Mouse (Mus musculus): Measurements from ENCODE around the gene Crat. TPM values are rescaled to one million over a fixed set of nuclear protein-coding genes. Genes with fewer than 3 reads are reported as not detected.

Gene Crat
- polyA plus RNA-seq, 1 experiment: 96.4 TPM

DNA sequence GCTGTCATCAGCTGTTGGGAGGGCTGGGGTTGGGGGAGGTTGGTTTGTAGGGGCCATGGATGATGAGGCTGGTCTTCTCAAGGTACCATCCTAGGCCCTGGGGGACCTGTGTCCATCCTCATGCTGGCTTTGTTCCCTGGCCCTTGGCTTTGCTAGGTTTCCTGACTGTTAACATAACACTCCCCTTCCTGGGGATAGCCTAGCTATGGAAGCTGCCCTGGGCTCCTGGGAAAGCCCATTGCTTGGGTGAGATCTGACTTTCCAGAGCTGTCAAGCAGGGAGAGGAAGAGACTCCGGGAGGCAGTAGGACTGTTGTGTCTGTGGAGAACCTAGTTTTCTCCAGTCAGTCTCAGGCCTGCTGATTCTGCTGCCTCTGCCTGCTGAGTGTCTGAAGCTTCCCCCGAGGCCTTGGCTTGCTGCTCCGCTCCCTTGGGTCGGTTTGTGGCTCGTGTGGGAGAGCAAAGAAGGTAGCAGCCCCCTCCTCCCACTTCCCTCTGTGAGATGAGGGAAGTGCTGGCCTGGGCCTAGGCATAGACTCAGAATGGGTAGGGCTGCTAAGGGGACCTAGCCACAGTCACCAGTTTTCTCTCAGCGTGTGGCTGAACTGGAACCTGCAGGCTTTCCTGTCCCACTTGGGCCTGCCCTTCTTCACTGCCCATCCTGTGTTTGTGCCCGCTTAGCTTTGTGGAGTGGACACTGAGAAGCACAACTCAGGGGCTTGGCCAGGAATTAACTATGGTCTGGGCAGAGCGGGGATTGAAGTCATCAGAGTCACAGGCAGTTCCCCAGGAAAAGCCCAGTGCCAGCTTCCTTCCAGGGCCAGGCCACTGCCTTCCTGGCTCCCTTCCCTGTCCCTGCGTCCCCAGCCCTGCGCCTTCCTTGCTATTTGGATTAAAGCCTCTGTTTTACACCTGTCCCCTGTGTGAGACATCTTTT is 31.5 kb upstream of the Crat start:
- Histone ChIP-seq H3K4me1 (replicated peaks; ENCODE audit: control insufficient read depth, insufficient read depth, low read length) (peaks cover 7% of the 10 kb centered on the region), H3K27ac (ENCODE audit: control insufficient read depth, insufficient read depth, low read length) (no peak overlapping the region), H3K27me3 (ENCODE audit: control insufficient read depth, insufficient read depth, low read length) (no peaks in the 10 kb centered on the region), H3K36me3 (ENCODE audit: control insufficient read depth, insufficient read depth, low read length) (no peaks in the 10 kb centered on the region), H3K4me3 (ENCODE audit: control insufficient read depth, insufficient read depth, low read length) (no peak overlapping the region)
- 52% methylated on average over 10 of the region's 10 CpGs for WGBS
- TF ChIP-seq POLR2A (IDR thresholded peaks at IDR 0.05; ENCODE audit: control insufficient read depth, extremely low read depth, insufficient read depth, low read length, poor library complexity): no peak
- TF ChIP-seq CTCF (IDR thresholded peaks at IDR 0.05; ENCODE audit: borderline replicate concordance, control insufficient read depth, extremely low read depth, insufficient read depth, low read length, poor library complexity): no peak
- no peak for DNase-seq

DNA sequence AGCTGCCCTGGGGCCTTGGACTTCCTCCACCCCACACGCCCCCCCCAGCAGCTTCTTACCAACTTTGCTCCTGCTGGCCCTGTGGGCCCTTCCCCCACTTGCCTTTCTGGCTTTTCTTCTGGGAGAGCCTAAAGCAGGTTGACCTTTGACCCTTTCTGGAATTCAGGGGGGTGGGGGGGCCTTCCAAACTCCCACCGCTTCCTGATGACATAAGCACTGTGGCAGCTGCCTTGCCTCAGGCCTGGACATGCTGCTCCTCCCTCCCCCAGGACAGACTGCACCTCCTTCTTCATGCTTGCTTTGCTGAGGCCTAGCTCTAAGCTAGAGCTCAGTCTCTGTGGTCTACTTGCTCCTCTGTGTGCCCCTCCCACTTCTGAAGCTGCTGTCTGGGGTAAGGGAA is 29.7 kb upstream of the Crat start:
- WGBS: 95% methylated on average over 2 of the region's 2 CpGs
- no peak for DNase-seq
- H3K27ac ChIP-seq (ENCODE audit: control insufficient read depth, insufficient read depth, low read length): no peak overlapping the region
- no peaks in the 10 kb centered on the region for H3K36me3 ChIP-seq (ENCODE audit: control insufficient read depth, insufficient read depth, low read length)
- TF ChIP-seq POLR2A (IDR thresholded peaks at IDR 0.05; ENCODE audit: control insufficient read depth, extremely low read depth, insufficient read depth, low read length, poor library complexity) (no peak), CTCF (IDR thresholded peaks at IDR 0.05; ENCODE audit: borderline replicate concordance, control insufficient read depth, extremely low read depth, insufficient read depth, low read length, poor library complexity) (no peak)
- H3K27me3 ChIP-seq (ENCODE audit: control insufficient read depth, insufficient read depth, low read length): no peaks in the 10 kb centered on the region
- no peak overlapping the region for H3K4me3 ChIP-seq (ENCODE audit: control insufficient read depth, insufficient read depth, low read length)
- peaks cover 18% of the 10 kb centered on the region for H3K4me1 ChIP-seq (replicated peaks; ENCODE audit: control insufficient read depth, insufficient read depth, low read length)

DNA sequence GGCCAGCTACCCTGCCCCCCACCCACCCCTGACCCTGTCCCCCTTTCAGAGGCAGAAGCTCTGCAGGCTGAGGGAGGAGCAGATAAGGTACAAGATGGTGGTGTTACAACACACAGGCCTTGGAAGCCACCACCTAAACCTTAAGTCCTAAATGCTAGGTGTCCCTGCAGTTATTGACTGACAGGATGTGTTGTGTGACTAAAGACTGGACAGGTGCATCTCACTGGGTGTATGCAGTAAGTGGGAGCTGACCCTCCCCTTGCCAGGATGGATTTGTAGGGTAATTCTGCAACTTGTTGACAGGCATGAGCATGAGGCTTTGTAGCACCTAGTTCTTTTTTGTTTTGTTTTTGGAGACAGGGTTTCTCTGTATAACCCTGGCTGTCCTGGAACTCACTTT is 28.8 kb upstream of the Crat start:
- DNase-seq: no peak
- Histone ChIP-seq H3K36me3 (ENCODE audit: control insufficient read depth, insufficient read depth, low read length) (peaks cover 6% of the 10 kb centered on the region), H3K4me1 (replicated peaks; ENCODE audit: control insufficient read depth, insufficient read depth, low read length) (peaks cover 18% of the 10 kb centered on the region), H3K4me3 (ENCODE audit: control insufficient read depth, insufficient read depth, low read length) (no peak overlapping the region), H3K27me3 (ENCODE audit: control insufficient read depth, insufficient read depth, low read length) (no peaks in the 10 kb centered on the region), H3K27ac (ENCODE audit: control insufficient read depth, insufficient read depth, low read length) (no peak overlapping the region)
- no peak for TF ChIP-seq CTCF (IDR thresholded peaks at IDR 0.05; ENCODE audit: borderline replicate concordance, control insufficient read depth, extremely low read depth, insufficient read depth, low read length, poor library complexity)
- TF ChIP-seq POLR2A (IDR thresholded peaks at IDR 0.05; ENCODE audit: control insufficient read depth, extremely low read depth, insufficient read depth, low read length, poor library complexity): no peak

GRCm38 (mm10) chr2:30444006-30444405 is 28.4 kb upstream of the Crat start:
- Histone ChIP-seq H3K27ac (ENCODE audit: control insufficient read depth, insufficient read depth, low read length) (no peak overlapping the region), H3K4me1 (replicated peaks; ENCODE audit: control insufficient read depth, insufficient read depth, low read length) (peaks cover 18% of the 10 kb centered on the region), H3K4me3 (ENCODE audit: control insufficient read depth, insufficient read depth, low read length) (no peak overlapping the region), H3K27me3 (ENCODE audit: control insufficient read depth, insufficient read depth, low read length) (no peaks in the 10 kb centered on the region), H3K36me3 (ENCODE audit: control insufficient read depth, insufficient read depth, low read length) (peaks cover 10% of the 10 kb centered on the region)
- TF ChIP-seq POLR2A (IDR thresholded peaks at IDR 0.05; ENCODE audit: control insufficient read depth, extremely low read depth, insufficient read depth, low read length, poor library complexity): no peak
- no peak for TF ChIP-seq CTCF (IDR thresholded peaks at IDR 0.05; ENCODE audit: borderline replicate concordance, control insufficient read depth, extremely low read depth, insufficient read depth, low read length, poor library complexity)
- no peak for DNase-seq
- 88% methylated on average over 5 of the region's 5 CpGs for WGBS

DNA sequence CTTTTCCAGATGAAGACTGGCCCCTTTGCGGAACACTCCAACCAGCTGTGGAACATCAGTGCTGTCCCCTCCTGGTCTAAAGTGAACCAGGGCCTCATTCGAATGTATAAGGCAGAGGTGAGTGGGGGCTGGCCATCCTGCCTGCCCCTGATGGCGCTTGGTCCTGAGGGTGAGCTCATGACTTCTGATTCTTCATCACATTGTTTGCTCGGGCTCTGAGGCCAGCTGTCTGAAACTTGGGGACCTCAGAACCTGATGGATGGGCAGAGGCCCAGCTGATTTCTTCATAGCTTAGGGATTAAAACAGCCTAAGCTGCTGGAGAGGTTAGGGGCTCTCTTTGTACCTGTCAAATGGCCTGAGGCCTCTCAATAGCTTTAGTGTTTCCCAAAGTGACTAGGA is 27.7 kb upstream of the Crat start:
- DNase-seq: no peak
- 92% methylated on average over 4 of the region's 4 CpGs for WGBS
- Histone ChIP-seq H3K36me3 (ENCODE audit: control insufficient read depth, insufficient read depth, low read length) (peaks cover 18% of the 10 kb centered on the region), H3K4me3 (ENCODE audit: control insufficient read depth, insufficient read depth, low read length) (no peak overlapping the region), H3K27ac (ENCODE audit: control insufficient read depth, insufficient read depth, low read length) (no peak overlapping the region), H3K27me3 (ENCODE audit: control insufficient read depth, insufficient read depth, low read length) (no peaks in the 10 kb centered on the region), H3K4me1 (replicated peaks; ENCODE audit: control insufficient read depth, insufficient read depth, low read length) (peaks cover 18% of the 10 kb centered on the region)
- no peak for TF ChIP-seq POLR2A (IDR thresholded peaks at IDR 0.05; ENCODE audit: control insufficient read depth, extremely low read depth, insufficient read depth, low read length, poor library complexity)
- TF ChIP-seq CTCF (IDR thresholded peaks at IDR 0.05; ENCODE audit: borderline replicate concordance, control insufficient read depth, extremely low read depth, insufficient read depth, low read length, poor library complexity): no peak

GRCm38 (mm10) chr2:30442498-30442890 is 26.9 kb upstream of the Crat start:
- Histone ChIP-seq H3K4me3 (ENCODE audit: control insufficient read depth, insufficient read depth, low read length) (no peak overlapping the region), H3K36me3 (ENCODE audit: control insufficient read depth, insufficient read depth, low read length) (peaks cover 23% of the 10 kb centered on the region), H3K27ac (ENCODE audit: control insufficient read depth, insufficient read depth, low read length) (peak overlapping the region; percentile 95), H3K27me3 (ENCODE audit: control insufficient read depth, insufficient read depth, low read length) (no peaks in the 10 kb centered on the region), H3K4me1 (replicated peaks; ENCODE audit: control insufficient read depth, insufficient read depth, low read length) (peaks cover 18% of the 10 kb centered on the region)
- WGBS: 76% methylated on average over 5 of the region's 5 CpGs
- no peak for TF ChIP-seq POLR2A (IDR thresholded peaks at IDR 0.05; ENCODE audit: control insufficient read depth, extremely low read depth, insufficient read depth, low read length, poor library complexity)
- TF ChIP-seq CTCF (IDR thresholded peaks at IDR 0.05; ENCODE audit: borderline replicate concordance, control insufficient read depth, extremely low read depth, insufficient read depth, low read length, poor library complexity): no peak
- DNase-seq: no peak
